Mouse (Mus musculus) ovary, adult 2 months (tissue): ENCODE results near the gene Kirrel2. TPM values are rescaled to one million over a fixed set of nuclear protein-coding genes. Genes with fewer than 3 reads are reported as not detected.

Experiments used
- polyA plus RNA-seq: library from polyadenylated mRNA; depleted of rRNA; stranded (reverse); fragments of >200 nt; gene quantifications from 2 replicates; pipeline ENCODE4 v1.2.3, GENCODE M21; 2012; rRNA removed

Gene Kirrel2
- polyA plus RNA-seq: not detected in 2 replicates

DNA sequence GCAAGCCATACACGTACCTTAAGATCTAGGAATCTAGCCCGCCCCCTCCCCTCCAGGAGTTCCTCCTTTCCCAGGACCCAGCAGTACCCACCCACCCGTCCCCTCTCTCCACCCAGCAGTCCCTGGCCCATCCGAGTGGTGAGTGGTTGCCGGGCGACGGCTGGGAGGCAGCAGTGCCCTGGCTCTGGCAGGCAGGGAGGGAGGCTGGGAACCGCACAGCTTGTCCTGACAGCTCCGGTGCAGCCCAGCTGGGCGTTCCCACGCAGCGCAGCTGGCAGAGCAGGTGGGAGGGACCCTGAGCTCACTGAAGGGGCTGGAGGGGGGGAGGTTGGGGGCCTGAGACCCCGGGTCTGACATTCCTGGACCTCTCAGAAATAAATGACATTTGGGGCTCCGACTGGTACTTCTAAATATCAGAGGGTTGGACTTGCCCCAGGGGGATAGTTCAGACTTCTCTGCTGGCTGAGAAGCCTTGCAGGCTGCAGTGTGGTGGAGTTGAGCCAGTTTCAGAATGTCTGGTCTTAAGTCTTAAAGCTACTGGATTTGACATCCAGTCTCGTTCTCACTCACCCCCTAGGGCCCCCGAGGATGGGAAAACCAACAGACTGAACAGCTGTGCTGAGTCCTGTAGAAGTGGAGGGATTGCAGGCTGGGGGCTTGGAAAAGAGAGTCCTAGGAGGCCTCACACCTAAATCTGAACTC lies at the start of gene Kirrel2, which contains the start of gene Nphs1:
TSS of gene Kirrel2 (minus strand) at position 62 of the 702 bp plus-strand sequence.
TSS of gene Nphs1 (plus strand) at position 687 of the 702 bp plus-strand sequence.

GRCm38 (mm10) chr7:30493401-30493931 lies 36.0 kb upstream of the Kirrel2 start, which contains the start of gene Prodh2:
Prodh2 (plus strand) TSS chr7:30493622.

GRCm38 (mm10) chr7:30444971-30445751 lies 12.3 kb downstream of the Kirrel2 start, which contains the start of gene Aplp1:
Aplp1 (minus strand) TSS chr7:30445535.

GRCm38 (mm10) chr7:30421175-30421889 lies 36.2 kb downstream of the Kirrel2 start, which contains the start of gene Nfkbid:
Nfkbid (plus strand) TSS chr7:30421732.

DNA sequence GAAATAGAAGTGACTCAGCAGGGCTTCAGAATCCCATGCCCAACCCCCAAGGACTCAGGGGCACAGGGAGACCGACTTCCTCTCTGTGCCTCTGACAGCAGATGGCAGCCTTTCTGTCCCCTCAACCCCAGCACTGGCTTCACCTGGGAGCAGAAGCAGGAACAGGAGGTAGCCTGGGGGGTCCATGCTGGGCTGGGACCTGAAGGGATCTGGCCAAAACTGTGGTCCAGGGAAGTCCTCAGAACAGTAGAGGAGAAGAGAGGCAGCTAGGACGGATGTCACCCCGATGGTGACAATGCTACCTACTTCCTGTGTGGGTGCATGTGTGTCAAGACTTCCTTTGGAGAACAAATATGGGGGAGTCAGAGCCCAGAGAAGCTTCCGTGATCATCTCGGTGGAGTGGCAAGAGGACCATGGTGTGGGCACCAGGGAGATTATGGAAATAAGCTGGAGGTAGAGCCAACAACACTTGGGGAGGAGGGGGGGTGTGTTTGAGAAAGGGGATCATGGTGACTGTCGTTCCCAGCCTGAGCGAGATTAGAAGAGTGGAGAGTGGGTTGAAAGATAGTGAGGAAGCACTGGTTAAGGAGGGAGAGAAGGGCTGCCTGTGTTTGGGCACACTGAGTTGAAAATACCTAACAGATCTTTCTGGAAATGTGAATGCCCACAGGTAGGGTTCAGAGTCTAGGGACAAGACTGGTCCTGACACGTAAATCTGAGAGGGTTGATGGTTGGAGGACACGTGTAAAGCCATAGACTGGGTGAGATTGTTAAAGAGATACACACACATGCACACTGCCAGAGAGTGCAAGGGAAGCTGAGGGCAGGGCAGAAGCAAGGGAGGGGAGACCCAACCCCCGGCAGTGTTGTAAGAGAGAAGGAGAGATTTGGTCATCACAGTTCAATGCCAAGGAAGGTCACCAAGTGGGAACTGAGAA lies 37.7 kb downstream of the Kirrel2 start, which contains the start of gene Hcst:
TSS of gene Hcst (minus strand) at position 294 of the 939 bp plus-strand sequence.

GRCm38 (mm10) chr7:30413596-30413995 lies 43.9 kb downstream of the Kirrel2 start, which contains the start of gene Tyrobp:
Tyrobp (plus strand) TSS chr7:30413760.

Other genes with a start within 250 kb of the Kirrel2 start
- 136 and 192 TPM in 2 replicates for gene Polr2i, start 225.7 kb downstream of the Kirrel2 start, polyA plus RNA-seq
- gene Tbcb, start 225.4 kb downstream of the Kirrel2 start, polyA plus RNA-seq: 61.2 and 66.3 TPM in 2 replicates
- gene Ovol3, start 222.0 kb downstream of the Kirrel2 start, polyA plus RNA-seq: not detected in 2 replicates
- gene Thap8, start 177.6 kb downstream of the Kirrel2 start, polyA plus RNA-seq: 0.30 and 0.32 TPM in 2 replicates
- 28.0 and 38.0 TPM in 2 replicates for gene Wdr62, start 177.3 kb downstream of the Kirrel2 start, polyA plus RNA-seq
- gene Clip3, start 166.0 kb downstream of the Kirrel2 start, polyA plus RNA-seq: 34.0 and 48.6 TPM in 2 replicates
- gene Alkbh6, start 149.0 kb downstream of the Kirrel2 start, polyA plus RNA-seq: 232 and 247 TPM in 2 replicates
- gene Syne4, start 142.9 kb downstream of the Kirrel2 start, polyA plus RNA-seq: 46.3 and 55.1 TPM in 2 replicates
- gene E130208F15Rik, start 135.9 kb downstream of the Kirrel2 start, polyA plus RNA-seq: 1.1 and 1.9 TPM in 2 replicates
- 30.7 and 44.4 TPM in 2 replicates for gene Sdhaf1, start 133.8 kb downstream of the Kirrel2 start, polyA plus RNA-seq
- gene Lrfn3, start 94.9 kb downstream of the Kirrel2 start, polyA plus RNA-seq: 32.0 and 32.3 TPM in 2 replicates
- 122 and 192 TPM in 2 replicates for gene Tyrobp, start 43.9 kb downstream of the Kirrel2 start, polyA plus RNA-seq
- gene Hcst, start 37.8 kb downstream of the Kirrel2 start, polyA plus RNA-seq: 10.0 and 17.3 TPM in 2 replicates
- gene Nfkbid, start 36.0 kb downstream of the Kirrel2 start, polyA plus RNA-seq: 2.7 and 3.1 TPM in 2 replicates
- gene Aplp1, start 12.2 kb downstream of the Kirrel2 start, polyA plus RNA-seq: 8.6 and 11.4 TPM in 2 replicates
- gene Nphs1, start 625 bp upstream of the Kirrel2 start, polyA plus RNA-seq: not detected in 2 replicates
- 0.24 and 0.52 TPM in 2 replicates for gene Prodh2, start 35.9 kb upstream of the Kirrel2 start, polyA plus RNA-seq
- gene Arhgap33, start 77.4 kb upstream of the Kirrel2 start, polyA plus RNA-seq: 26.8 and 28.0 TPM in 2 replicates
- gene Hspb6, start 94.5 kb upstream of the Kirrel2 start, polyA plus RNA-seq: 35.0 and 43.0 TPM in 2 replicates
- 16.8 and 22.1 TPM in 2 replicates for gene Proser3, start 94.6 kb upstream of the Kirrel2 start, polyA plus RNA-seq
- gene Lin37, start 102.1 kb upstream of the Kirrel2 start, polyA plus RNA-seq: 38.6 and 52.1 TPM in 2 replicates
- gene U2af1l4, start 105.6 kb upstream of the Kirrel2 start, polyA plus RNA-seq: 54.3 and 70.9 TPM in 2 replicates
- 1.2 and 1.7 TPM in 2 replicates for gene Gm49396, start 105.7 kb upstream of the Kirrel2 start, polyA plus RNA-seq
- gene Psenen, start 105.9 kb upstream of the Kirrel2 start, polyA plus RNA-seq: 84.6 and 110 TPM in 2 replicates
- 5.7 and 6.6 TPM in 2 replicates for gene Igflr1, start 107.7 kb upstream of the Kirrel2 start, polyA plus RNA-seq
- 57.6 and 63.3 TPM in 2 replicates for gene Kmt2b, start 131.0 kb upstream of the Kirrel2 start, polyA plus RNA-seq
- 0.88 and 1.4 TPM in 2 replicates for gene Zbtb32, start 141.2 kb upstream of the Kirrel2 start, polyA plus RNA-seq
- gene Upk1a, start 155.2 kb upstream of the Kirrel2 start, polyA plus RNA-seq: 174 and 233 TPM in 2 replicates
- 216 and 385 TPM in 2 replicates for gene Cox6b1, start 168.5 kb upstream of the Kirrel2 start, polyA plus RNA-seq
- gene Etv2, start 178.2 kb upstream of the Kirrel2 start, polyA plus RNA-seq: not detected in 2 replicates
- 104 and 110 TPM in 2 replicates for gene Rbm42, start 192.6 kb upstream of the Kirrel2 start, polyA plus RNA-seq
- 17.8 and 20.4 TPM in 2 replicates for gene Haus5, start 207.3 kb upstream of the Kirrel2 start, polyA plus RNA-seq
- gene Pmis2, start 213.9 kb upstream of the Kirrel2 start, polyA plus RNA-seq: not detected in 2 replicates
- 1.6 and 4.1 TPM in 2 replicates for gene 2200002J24Rik, start 241.2 kb upstream of the Kirrel2 start, polyA plus RNA-seq